Mouse (Mus musculus) embryonic facial prominence, embryonic 11.5 days (tissue): Measurements from ENCODE around the gene Cfap45. TPM values are rescaled to one million over a fixed set of nuclear protein-coding genes. Genes with fewer than 3 reads are reported as not detected.

ENCODE experiments used
- ATAC-seq: fragments of 200-750 bp; cut with Nextera tagmentation; replicated peaks from 2 replicates; pipeline ENCODE4 v1.8.0; 2017; ENCODE audit warnings: low read depth; ENCODE audit not compliant: insufficient number of reproducible peaks, low FRiP score, low TSS enrichment
- DNase-seq: peaks from one replicate; pipeline ENCODE4 v3.0.0-alpha.2; 2015; ENCODE audit warnings: low spot score
- H3K27ac ChIP-seq: fragments of 300-500 bp; sonication (generic); replicated peaks from 2 replicates; pipeline ENCODE4 v1.5.1; 2014; ENCODE audit warnings: mild to moderate bottlenecking, low read depth, low read length, control low read depth
- H3K27me3 ChIP-seq: fragments of 300-500 bp; sonication (generic); 2 replicates; pipeline ENCODE4 v1.6.1; 2014; ENCODE audit warnings: mild to moderate bottlenecking, low read length, moderate library complexity, mixed read lengths; ENCODE audit not compliant: control insufficient read depth, insufficient read depth
- H3K36me3 ChIP-seq: fragments of 300-500 bp; sonication (generic); replicated peaks from 2 replicates; pipeline ENCODE4 v1.6.1; 2014; ENCODE audit warnings: low read depth, mild to moderate bottlenecking, low read length, moderate library complexity, mixed read lengths; ENCODE audit not compliant: control insufficient read depth, insufficient read depth
- H3K4me1 ChIP-seq: fragments of 300-500 bp; sonication (generic); 2 replicates; pipeline ENCODE4 v1.6.1; 2014; ENCODE audit warnings: low read length, mixed read lengths; ENCODE audit not compliant: control insufficient read depth, insufficient read depth
- H3K4me2 ChIP-seq: fragments of 300-500 bp; sonication (generic); 2 replicates; pipeline ENCODE4 v1.6.1; 2014; ENCODE audit warnings: low read depth, mild to moderate bottlenecking, control low read depth, low read length, moderate library complexity
- H3K4me3 ChIP-seq: fragments of 300-500 bp; sonication (generic); 2 replicates; pipeline ENCODE4 v1.5.1; 2014; ENCODE audit warnings: low read depth, low read length, control low read depth
- H3K9ac ChIP-seq: fragments of 300-500 bp; sonication (generic); replicated peaks from 2 replicates; pipeline ENCODE4 v1.6.1; 2014; ENCODE audit warnings: mild to moderate bottlenecking, control low read depth, low read length
- H3K9me3 ChIP-seq: fragments of 300-500 bp; sonication (generic); replicated peaks from 2 replicates; pipeline ENCODE4 v1.6.1; 2016; ENCODE audit warnings: mild to moderate bottlenecking, low read length, inconsistent platforms, mixed read lengths; ENCODE audit not compliant: control insufficient read depth
- WGBS: fragments of 180-500 bp; shearing (Covaris S2); extraction: QIAGEN DNeasy Blood & Tissue Kit; methylation state at CpG from one replicate; pipeline ENCODE4 v1.1.7; 2014; 5-methylcytosine and 5-hydroxymethylcytosine counted together
- polyA plus RNA-seq: library from polyadenylated mRNA; unstranded; fragments of >200 nt; fragmentation: Nextera tagmentation; extraction: Ambion mirVana; gene quantifications from 2 replicates; pipeline ENCODE4 v1.2.1, GENCODE M21; 2014

Cfap45 gene
- polyA plus RNA-seq, 1 experiment from 2014 or later, result 0.65 TPM

DNA sequence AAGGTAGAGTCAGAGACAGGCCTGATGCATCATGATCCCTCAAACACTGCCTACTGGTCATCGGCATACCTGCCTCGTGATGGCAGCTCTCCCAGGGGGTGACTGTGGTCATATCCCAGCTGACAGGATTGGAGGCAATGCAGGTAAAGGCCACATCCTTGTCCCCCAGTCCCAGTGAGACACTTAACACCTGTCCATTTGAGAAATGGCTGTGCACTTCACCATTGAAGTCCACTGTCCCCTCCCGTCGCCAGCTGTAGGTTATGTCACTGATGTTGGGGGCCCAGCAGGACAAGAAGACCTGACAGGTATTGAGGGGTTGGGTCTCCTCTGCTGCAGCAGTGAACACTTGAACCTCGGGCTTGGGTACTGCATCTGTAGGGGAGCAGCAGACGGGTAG lies 63.7 kb downstream of the Cfap45 start:
- H3K27me3 ChIP-seq, result no peaks in the 10 kb centered on the region; the same call in 1 of the 2 replicates
- no peak overlapping the region for H3K4me3 ChIP-seq
- no peak overlapping the region for H3K9ac ChIP-seq
- H3K27ac ChIP-seq, result no peak overlapping the region
- ATAC-seq, result no peak
- H3K4me1 ChIP-seq, result no peaks in the 10 kb centered on the region
- no peaks in the 10 kb centered on the region for H3K36me3 ChIP-seq
- H3K4me2 ChIP-seq, result no peak overlapping the region
- no peaks in the 10 kb centered on the region for H3K9me3 ChIP-seq
- DNase-seq, result no peak
- 91% methylated on average over 6 of the region's 6 CpGs for WGBS

DNA sequence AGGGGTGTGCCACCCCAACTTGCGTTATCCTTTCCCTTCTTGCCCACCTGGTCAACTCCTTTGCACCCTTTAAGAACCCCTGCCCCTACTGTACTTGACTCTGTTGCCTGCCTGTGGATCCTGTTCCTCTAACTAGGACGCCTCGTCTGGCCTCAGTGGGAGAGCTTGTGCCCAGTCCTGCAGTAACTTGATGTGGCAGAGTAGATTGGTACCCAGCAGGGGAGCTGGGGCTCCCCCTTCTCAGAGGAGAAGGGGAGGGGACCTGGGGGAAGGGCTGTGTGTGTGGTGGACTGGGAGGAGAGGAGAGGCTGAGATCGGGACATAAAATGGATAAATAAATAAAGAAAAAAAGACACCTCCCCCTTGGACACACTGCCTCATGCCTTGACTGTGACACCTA lies 64.4 kb downstream of the Cfap45 start:
- no peaks in the 10 kb centered on the region for H3K9me3 ChIP-seq
- DNase-seq (no peak), ATAC-seq (no peak)
- no peaks in the 10 kb centered on the region for H3K4me1 ChIP-seq
- no peak overlapping the region for H3K27ac ChIP-seq
- H3K4me3 ChIP-seq, result no peak overlapping the region
- no peaks in the 10 kb centered on the region; the same call in 1 of the 2 replicates for H3K27me3 ChIP-seq
- H3K9ac ChIP-seq, result no peak overlapping the region
- no peak overlapping the region for H3K4me2 ChIP-seq
- 47% methylated on average over 4 of the region's 4 CpGs for WGBS
- H3K36me3 ChIP-seq, result no peaks in the 10 kb centered on the region

DNA sequence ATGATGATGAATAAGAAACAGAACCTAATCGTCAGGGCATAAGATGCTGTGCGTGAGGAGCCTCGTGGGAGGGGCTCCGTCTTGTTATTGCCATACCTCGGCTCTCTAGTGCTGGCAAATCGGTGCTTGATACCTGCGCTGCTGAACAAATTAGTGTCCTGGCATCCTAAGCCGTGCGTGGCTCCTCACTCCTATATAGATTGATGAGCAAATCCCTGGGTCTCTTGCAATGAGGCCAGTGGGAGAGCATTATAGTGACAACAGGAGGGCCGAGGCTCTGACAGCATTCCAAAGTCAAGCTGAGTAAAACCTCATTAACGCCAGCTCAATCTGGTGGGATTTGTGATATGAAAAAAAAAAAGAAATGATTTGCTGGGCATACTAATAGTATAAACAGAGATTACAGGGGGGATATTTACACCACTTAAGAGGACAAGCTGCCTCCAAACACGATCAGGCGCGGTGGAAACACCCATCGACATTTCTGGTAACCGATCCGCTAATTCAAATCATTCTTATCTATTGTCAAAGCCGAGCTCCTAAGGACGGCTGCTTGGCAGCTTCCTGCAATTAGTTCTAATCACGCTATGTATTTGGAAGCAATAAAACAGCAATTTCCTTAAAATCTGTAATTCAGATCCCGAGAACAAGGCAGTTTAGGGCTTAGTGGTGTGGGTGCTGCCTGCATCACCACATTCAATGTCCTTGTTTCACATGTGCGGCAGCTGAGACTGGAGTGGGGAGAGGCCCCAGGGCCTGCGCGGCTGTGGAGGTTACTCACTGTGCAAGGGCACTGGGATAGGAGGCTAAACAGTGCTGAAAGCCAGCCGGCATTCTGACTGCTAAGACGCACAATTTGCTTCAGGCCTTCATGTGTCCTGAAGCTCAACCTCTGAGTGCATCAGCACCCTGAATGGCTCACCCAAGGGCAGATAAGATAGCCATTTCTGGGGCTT lies 65.3 kb downstream of the Cfap45 start:
- no peak overlapping the region for H3K9ac ChIP-seq
- peak; percentile 56; the same call in 1 of the 2 replicates for ATAC-seq

DNA sequence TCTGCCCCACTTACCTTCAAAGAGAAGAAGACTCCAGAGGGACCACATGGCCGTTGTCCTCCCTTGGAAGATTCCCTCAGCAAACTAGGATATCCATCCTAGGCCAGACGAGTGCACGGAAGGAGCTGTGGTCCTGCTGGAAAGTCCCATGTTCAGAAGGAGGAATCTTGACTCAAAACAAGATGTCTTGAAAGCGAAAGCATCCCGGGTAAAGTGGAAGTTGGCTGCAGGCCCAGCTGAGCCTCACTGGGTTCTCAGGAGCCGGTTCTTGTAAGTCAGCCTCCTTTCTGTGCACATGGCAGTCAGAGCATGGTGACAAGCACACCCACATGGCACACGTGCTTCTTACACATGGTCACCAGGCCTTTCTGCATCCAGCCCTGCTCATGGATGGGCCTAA lies 69.8 kb downstream of the Cfap45 start, which contains the start of gene Slamf8:
Gene Slamf8 (minus strand): TSS at position 184 of the 400 bp plus-strand sequence.
- ATAC-seq (no peak), DNase-seq (no peak)
- no peak within 1 kb of the TSS for H3K4me2 ChIP-seq
- H3K9me3 ChIP-seq, result no peaks in the 10 kb centered on the region
- no peaks in the 10 kb centered on the region for H3K36me3 ChIP-seq
- no peak within 1 kb of the TSS for H3K27ac ChIP-seq
- WGBS, result 87% methylated on average over 7 of the region's 7 CpGs
- H3K27me3 ChIP-seq, result no peaks in the 10 kb centered on the region
- no peak within 1 kb of the TSS for H3K9ac ChIP-seq
- no peaks in the 10 kb centered on the region for H3K4me1 ChIP-seq
- H3K4me3 ChIP-seq, result no peak within 1 kb of the TSS

More for the DNA sequence above, 65.3 kb downstream of the Cfap45 start:
- Histone ChIP-seq H3K9me3 (no peaks in the 10 kb centered on the region), H3K4me3 (no peak overlapping the region), H3K27me3 (no peaks in the 10 kb centered on the region; the same call in 1 of the 2 replicates), H3K4me1 (no peaks in the 10 kb centered on the region), H3K27ac (no peak overlapping the region), H3K36me3 (no peaks in the 10 kb centered on the region), H3K4me2 (no peak overlapping the region)
- DNase-seq, result peak; percentile 36
- WGBS, result 25% methylated on average over 26 of the region's 26 CpGs

DNA sequence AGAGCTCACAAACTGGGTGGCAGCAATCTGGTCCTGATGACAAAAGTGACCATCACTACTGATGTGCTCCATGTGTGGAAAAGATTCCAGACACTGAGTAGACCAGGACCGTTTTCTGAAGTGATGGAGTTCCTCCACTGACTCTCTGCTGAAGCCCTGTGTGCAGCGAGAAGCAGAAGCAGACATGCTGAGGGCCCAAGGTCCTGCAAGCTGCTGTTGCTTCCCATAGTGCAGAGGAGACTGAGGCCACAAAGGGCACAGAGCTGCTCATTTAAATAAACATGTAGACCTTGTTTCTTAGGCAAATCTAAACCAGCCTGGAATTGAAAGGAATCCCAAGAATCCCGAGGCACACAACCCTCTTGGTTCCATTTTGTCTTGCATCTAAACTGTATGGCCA lies 72.7 kb downstream of the Cfap45 start:
- no peak overlapping the region for H3K27ac ChIP-seq
- H3K27me3 ChIP-seq, result no peaks in the 10 kb centered on the region
- no peaks in the 10 kb centered on the region for H3K9me3 ChIP-seq
- no peaks in the 10 kb centered on the region for H3K4me1 ChIP-seq
- H3K9ac ChIP-seq, result no peak overlapping the region
- no peak overlapping the region for H3K4me3 ChIP-seq
- no peak overlapping the region for H3K4me2 ChIP-seq
- ATAC-seq, result no peak
- WGBS, result 62% methylated on average over 3 of the region's 3 CpGs
- H3K36me3 ChIP-seq, result no peaks in the 10 kb centered on the region
- no peak for DNase-seq

DNA sequence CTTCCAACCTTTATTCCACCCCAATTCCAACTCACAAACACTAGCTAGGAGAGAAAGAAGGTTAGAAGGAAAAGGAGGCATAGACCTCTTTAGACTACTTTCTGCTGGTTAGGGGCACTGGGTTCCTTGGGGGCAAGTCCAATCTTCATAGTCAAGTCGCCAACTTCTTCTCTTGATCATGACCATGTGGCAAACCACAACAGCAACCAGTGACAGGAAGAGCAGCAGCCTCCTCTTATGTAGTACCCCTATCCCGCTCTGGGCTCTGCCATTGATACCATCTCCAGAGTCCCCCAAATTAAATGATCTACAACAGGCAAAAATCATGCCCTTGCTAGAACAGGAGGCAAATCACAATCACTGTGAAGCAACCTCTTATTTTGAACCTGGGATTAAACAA lies 73.4 kb downstream of the Cfap45 start:
- H3K36me3 ChIP-seq, result no peaks in the 10 kb centered on the region
- WGBS, result 90% methylated on average over 2 of the region's 2 CpGs
- no peak overlapping the region for H3K9ac ChIP-seq
- H3K4me3 ChIP-seq, result no peak overlapping the region
- no peaks in the 10 kb centered on the region for H3K27me3 ChIP-seq
- H3K27ac ChIP-seq, result no peak overlapping the region
- ATAC-seq, result no peak
- H3K4me1 ChIP-seq, result no peaks in the 10 kb centered on the region
- DNase-seq, result no peak
- no peaks in the 10 kb centered on the region for H3K9me3 ChIP-seq
- no peak overlapping the region for H3K4me2 ChIP-seq

DNA sequence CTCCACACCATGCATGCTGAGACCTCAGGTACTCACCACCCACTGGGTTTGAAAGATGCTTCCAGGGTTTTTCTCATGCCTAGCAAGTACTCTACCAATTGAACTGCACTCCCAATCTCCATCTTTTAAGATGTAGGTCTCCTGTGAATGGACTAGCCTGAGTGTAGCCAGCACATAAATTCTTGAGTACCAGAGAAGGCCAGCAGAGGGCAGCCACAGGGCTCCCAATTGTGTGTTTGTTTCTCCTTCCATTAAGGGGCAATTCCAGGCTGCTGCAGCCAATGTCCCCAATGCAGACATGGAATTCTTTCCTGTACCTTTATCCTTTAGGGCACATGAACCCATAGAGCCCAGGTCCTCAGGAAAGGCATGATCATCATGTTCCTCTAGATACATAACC lies 73.9 kb downstream of the Cfap45 start:
- ATAC-seq, result no peak
- Histone ChIP-seq H3K36me3 (no peaks in the 10 kb centered on the region), H3K4me3 (no peak overlapping the region), H3K4me2 (no peak overlapping the region), H3K9me3 (no peaks in the 10 kb centered on the region), H3K9ac (no peak overlapping the region), H3K27me3 (no peaks in the 10 kb centered on the region), H3K4me1 (no peaks in the 10 kb centered on the region), H3K27ac (no peak overlapping the region)
- DNase-seq, result peak; percentile 75
